Mouse (Mus musculus): Measurements from ENCODE around the gene Pofut2.

Pofut2 gene

DNA sequence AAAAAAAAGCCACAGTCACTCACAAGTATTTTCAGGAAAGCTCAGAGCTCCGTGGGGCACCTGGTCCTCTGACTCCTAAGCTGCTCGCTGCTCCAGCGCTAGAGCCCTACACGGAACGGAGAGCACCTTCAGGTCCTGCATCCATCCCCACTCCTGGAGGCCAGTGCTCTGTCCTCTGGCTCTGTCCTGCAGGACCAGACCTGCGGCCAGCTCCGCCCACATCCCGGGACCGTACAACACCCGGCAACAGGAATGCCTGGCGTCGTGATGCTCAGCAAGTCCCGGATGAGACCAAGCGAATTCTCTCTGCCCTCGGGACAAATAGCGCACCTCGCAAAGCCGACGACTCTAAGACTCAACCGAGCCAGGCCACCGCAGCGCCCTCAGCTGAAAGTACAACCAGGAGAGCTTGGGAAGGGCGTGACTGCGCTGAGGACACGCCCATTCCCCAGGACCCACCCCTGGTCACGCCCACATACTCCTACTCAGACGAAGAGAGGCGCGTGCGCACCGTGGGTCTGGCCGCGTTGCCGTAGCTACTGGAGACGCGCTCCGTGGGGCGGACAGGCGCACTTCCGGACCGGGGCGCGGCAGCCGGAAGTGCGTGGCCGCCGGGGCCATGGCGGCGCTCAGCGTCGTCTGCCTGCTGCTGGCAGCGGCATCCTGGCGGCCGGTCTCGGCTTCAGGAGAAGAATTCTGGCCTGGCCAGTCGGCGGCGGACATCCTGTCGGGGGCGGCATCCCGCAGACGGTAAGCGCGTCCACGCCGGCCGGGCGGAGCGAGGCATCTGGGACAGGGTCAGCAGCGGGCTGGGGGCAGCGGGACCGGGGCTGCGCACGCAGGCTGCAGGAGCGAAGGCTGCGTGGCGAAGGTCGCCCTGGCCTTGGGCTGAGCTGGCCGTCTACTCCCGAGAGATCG is at the start of gene Pofut2:
Pofut2 (plus strand) TSS at position 515 of the 918 bp plus-strand sequence.
- DNase-seq: peak; percentile 95

DNA sequence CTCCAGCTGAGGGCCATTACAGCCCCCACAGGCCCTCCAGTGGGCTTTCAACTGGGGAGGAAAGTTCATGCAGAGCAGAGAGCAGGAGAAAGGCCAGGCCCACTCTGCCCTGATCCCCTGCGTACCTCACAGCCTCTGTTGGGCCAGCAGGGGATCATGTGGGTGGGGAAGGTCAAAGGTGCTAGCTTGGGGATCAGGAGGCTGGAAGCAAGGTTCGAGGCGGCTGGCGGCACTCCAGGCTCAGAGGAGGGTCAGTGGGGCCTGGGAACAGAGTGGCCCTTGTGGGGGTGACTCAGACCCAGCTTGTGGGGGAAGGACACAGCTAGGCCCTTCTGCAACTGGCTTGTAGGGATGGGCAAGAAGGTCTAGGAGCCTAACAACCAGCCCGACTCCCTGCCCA is 49.8 kb upstream of the Pofut2 start:
- no peak for DNase-seq

DNA sequence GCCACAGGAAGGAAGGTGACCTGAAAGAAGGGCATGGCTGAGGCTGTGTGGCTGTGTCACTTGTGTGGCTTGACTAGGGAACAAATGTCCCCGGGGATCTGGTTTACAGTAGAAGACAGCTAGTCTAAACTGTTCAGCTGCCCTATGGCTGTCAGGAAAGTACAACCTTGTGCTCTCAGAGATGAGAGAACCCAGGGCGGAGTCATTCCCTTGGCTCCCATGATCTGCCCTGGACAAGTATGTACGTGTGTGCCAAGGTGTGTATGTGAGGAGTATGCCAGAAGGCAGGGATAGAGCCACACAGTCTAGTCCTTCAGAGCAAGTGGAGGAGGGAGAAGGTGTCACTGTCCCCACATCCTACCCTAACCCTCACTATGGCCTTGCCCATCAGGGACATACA is 48.4 kb upstream of the Pofut2 start:
- DNase-seq: no peak

DNA sequence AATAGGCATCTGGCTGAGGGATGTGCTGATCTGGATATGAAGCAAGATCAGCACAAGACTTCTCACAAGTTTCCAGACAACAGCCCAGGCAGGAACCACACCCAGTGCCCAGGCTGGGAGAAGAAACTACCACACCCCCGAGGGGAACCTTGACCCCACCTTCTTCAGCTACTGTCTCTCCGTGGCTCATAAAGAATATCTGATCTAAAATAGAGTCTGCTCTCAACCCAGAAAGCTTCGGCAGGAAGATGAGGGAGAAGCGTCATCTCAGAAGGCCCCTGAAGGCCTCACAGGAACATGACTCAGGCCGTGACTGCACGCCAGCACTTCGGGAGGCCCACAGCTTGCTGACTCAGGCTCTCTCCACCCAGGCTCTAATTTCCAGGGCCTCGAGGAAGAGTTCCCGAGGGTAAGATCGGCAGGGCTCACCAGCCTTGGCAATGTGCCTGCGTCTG is 47.9 kb upstream of the Pofut2 start:
- no peak for DNase-seq

DNA sequence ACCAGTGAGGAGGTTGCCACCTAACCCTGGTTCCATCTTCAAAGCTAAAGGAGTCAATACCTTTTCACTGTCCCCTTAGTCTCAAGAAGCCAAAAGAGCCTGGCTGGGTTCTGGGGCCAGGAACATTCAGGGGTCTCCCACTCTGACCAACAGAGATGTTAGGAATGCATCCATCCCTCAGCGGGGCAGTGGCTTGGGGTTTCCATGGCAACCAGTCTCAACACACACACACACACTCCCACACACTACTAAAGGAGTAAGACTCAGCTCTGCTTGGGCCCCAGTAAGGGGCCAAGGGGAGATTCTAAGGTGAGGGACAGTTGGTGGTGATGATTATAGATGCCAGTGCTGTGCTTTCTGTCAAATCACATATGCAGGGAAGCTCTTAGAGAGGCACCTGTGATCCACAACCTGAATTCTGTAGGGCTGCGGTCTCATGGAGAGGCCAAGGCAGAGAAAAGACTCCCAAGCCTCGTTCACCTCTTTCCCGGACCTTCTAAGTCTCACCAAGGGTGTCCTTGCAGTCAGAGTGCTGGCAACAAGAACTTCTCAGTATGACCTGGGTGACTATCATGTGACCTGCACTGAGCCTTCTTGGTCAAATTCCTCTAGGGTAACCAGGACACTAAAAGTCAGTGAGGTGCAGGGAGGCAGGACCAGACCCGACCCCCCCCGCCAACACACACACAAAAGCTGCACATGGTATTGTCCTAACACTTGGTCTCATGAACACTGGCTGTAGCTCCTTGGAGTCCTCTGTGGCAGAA is 46.5 kb upstream of the Pofut2 start:
- DNase-seq: no peak

DNA sequence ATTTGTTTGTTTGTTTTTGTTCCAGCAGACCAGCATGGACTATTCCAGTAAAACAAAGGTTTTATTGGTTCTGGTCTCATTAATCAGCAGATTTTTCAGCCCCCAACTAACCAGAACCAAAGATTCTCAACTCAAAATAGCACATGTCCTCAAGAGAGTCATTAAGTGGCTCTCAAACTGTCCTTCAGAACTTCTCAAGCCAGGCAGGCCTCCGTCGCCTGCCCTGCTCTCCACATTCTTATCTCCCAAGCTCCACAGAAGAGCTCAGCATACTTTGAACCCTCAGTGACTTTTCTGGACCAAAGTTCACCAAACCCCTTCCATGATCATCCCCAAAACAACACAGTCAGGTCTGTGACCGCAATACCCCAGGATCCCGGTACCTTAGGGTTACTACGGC is 45.5 kb upstream of the Pofut2 start:
- no peak for DNase-seq

DNA sequence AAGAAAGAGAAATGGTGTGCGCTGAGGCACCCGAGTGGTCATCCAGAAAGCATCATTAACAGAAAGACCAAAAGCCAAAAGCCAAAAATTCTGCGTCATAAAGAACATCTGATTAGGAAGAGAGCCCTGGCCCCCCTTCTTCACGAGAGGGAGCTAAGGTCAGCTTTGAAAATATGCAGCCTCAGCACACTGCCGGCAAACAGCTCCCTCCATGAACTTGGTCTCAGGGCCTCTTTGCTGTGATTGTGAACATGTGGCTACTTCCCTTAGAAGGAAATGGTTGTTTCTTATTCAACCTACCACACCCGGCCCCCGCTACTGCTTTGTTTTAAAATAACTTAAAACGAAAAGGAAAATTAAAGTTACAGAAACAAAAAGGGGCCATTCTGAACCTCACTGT is 44.4 kb upstream of the Pofut2 start:
- no peak for DNase-seq

DNA sequence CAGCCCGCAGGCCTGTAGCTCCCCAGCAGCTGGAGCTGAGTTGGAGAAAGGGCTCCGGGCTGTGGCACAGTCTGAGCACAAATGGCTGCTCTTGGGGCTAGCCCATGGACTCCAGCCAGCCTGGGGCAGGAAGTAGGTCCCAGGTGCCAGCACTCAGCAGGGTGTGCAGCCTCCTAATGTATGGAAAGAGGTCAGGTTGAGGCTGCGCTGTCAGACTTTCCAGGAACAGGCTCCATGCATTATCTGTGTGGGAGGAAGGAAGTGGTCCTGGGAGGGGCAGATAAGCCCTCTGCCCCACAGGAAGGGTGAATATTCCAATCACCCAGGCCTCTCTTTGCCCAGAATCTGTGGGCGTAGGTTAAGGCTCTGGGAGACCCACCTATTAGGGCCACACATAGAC is 43.4 kb upstream of the Pofut2 start:
- DNase-seq: no peak

DNA sequence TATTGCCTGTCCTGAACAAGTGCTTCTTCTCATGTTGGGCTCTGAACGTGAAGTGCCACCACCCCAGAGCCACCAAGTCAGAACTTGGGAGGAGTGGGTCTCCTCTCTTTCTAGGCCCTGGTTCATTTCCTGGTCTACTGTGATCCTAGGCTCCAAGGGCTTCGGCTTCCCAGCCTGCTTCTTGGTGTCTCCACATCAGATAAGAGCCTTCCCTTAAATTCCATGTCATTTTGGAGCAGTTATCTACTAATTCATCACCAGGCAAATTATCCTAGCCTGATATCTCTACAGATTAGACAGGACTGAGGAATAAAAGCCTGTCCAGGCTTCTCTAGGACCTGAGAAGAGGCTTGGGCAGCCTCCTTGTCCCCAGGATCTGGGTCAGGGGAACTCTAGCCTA is 42.7 kb upstream of the Pofut2 start:
- no peak for DNase-seq

DNA sequence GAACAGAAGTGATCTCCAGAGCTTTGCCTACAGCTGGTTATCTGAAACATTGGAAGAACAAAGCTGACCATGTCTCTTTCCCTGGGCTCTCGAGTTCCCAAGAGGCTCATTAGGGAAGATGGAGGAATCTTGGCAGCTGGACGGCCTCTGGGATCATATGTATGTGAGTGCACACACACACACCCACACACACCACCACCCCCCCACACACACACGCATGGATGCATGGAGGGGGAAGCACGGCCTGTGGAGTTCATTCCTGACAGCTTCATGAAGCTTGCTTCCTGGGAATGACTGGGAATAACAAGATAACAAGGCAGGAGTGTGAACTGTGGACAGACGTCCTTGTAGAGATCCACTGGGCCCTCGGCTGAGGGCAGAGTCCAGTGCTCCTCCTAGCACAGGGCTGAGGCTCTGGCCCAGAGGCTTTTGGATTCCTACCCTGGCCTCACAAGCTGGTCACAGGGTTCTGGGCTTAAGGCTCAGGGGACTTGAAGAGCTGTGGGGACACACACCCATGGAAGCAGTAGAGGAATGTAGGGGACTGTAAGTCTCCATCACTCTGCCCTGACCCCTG is 41.8 kb upstream of the Pofut2 start:
- DNase-seq: no peak

DNA sequence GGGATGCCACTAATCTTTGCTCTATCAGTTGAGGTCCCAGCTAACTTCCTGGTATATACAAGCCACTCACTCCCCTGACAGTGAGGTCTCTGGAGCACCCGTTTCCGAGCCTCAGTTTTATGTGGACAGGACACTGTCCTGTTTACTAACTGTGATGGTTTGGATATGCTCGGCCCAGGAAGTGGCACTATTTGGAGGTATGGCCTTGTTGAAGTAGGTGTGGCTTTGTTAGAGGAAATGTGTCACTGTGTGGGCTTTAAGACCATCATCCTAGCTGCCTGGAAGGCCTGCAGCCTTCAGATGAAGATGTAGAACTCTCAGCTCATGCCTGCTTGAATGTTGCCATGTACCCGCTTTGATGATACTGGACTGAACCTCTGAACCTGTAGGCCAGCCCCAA is 41.0 kb upstream of the Pofut2 start:
- DNase-seq: no peak

DNA sequence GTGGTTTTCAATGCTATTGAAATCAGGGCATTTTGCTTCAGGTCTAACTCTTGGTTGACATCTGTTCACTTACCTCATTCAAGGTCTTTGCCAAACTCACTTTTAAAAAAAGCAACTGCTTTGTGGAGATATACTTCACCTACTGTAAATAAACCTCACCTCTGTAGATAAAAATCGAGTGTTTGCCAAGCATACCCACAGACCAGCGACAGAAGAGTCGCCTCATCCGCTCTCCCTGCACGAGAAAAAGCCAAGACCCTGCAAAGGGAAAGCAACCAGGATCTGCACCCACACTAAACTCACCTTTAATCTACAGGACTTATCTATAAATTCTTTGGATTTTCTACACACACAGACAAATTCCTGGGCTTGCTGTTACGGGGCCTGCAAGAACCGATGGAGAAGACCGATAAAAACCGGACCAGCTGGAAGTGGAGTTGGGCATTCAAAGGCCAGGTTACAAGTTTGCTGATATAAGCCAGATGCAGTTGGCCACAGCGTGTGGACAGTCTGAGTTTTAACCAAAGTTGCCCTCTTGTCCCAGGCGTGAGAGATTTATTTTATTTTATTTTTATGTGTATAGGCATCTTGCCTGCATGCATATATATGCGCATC is 39.5 kb upstream of the Pofut2 start:
- DNase-seq: no peak

DNA sequence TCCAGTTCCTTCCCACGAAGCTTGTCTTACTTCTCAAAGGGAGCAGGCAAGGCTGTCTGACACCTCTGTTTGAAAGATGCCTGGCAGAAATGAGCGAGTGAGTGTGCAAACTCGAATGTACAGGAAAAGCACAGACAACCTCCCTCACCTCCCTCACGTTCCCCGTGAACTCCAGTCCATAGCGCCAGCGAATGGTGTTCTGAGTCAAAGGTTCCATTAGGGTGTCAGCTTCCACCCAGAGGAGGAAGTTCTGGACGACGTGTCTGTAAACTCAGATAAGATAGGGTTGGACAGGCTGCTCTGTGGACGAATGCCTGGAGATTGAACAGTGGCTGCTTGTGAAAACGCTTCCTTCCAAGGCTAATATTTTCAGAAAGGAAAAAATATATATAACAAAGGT is 37.9 kb upstream of the Pofut2 start:
- no peak for DNase-seq

DNA sequence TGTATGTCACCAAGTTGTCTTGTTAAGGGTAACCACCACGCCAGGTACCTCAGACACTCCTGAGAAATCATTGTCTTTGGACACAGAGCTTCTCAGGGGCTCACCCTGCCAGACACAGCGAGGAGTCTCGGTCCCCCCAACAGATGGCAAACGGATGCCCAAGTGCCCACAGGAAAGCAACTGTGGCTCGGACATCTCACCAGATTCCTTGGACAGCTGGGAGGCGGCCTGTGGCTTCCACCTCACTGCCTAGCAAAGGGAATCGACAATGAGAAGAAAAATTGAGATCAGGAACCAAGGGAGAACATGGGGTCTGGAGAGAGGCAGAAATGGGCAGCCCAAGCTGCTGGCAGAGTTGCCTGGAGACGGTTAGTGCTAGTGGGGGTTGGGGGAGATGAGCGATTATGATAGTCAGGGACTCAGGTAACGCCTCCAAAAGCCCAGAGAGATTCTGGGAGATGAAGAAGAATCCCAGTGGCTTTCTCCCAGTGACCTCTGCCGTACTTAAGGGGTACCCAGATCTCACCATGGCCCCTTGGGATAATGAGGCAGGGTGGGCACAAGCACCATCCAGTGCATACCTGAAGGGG is 36.0 kb upstream of the Pofut2 start:
- DNase-seq: no peak

DNA sequence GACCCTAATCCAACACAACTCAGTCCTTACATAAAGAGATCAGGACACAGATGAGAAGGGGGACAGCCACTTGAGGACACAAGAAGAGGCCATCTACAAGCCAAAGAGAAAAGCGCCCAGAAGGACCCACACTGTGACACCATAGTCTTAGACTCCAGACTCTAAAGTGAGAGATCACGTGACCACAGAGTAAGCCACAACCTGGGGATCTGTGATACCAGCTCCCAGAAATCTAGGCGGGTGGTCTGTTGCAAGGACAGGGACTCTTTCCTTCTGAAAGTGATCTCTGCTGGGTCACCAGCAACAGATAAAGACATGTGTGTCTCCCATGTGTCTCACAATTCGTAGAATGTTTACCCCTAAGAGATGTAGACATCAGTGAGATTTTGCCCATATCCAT is 34.6 kb upstream of the Pofut2 start:
- no peak for DNase-seq

DNA sequence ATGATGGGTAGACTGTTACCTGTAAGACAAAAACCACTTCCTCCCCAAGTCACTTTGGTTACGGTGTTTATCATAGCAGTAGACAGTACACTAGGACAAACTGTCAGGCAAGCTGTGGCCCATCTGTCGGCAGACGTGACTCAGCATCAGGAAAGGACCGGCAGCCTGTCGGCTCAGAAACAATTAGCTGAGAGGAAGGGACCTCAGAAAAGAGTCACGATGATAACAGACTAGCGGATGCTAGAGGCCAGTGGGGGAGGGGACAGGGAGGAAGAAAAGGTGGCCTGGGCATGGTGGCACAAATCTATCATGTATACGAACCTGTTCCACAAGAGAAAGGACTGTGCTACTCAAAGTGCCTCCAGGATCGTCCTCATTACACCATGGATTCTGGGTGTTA is 33.6 kb upstream of the Pofut2 start:
- DNase-seq: no peak

DNA sequence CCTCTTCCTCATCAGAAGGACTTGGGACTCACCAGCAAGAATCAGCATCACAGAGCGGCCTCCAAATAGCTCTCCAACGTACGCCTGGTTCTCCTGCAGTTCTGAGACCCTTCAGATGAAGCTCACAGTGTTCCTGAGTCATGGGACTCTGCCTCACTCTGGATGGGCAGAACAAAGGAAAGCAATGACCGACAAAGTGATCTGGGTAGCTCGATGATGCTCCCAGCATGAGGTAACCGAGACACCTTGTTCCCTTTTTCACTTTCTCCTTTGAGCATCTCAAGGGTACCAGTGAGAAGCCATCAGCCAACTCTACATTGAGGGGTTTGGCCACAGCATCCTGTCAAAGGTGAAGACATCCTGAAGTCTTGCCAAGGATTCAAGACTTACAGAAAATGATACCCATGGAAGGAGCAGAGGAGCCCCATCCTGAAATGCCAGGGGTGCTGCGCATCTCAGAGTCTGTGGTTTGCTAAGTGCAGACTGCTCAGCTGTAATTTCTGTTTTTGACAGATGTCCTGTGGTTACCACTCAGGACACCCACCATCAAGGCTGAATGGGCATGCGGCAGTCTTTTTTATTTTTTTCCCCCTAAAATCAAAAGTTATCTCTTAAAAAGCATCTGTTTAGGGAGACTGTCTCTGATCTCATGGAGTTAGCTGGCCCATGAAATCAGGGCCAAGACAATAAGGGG is 32.9 kb upstream of the Pofut2 start:
- DNase-seq: no peak

DNA sequence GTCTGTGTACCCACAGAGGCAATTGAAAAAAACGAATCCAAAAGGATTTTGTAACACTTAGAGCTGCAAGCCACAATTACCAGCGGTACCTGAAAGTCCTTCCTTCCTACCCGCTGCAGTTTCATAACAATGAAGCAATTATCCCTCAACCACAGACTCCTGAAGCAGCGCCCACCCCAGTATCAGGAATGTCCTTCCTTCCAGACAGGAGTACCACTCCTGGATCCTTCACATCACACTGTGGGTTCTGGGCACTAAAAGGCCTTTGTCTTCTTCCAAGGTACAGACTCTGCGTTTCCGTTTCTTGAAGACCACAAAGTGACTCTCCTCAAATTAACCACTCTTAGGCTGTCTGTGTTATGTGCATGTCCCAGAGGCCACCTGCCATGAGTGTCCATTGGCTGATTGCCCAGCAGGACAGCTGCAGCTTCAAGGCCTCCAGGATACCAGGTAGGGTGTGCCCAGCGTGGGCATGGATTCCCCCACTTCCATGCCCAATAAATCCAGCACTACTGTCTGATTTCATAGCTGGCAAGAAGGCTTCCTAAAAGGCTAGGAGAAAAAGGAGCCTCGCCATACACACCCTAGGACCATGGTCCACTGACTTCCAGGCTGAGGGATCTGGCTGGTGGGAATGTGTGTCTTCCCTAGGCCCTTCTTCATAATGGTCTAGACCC is 32.2 kb upstream of the Pofut2 start:
- no peak for DNase-seq

DNA sequence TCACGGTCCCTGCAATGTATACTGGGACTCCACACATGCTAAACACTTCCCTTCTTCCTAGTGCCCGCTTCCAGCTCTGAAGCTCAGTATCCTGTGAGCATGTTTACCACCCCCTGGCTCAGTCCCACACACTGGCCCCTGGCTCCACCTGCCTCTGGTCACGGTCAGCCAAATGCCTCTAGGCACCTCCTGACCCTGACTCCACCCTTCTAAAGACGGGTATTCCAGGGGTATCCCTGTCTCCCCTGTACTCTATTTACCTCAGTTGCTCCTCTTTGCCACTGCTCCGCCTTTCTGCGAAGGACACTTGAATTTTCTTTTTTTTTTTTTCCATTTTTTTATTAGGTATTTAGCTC is 31.7 kb upstream of the Pofut2 start:
- DNase-seq: no peak

DNA sequence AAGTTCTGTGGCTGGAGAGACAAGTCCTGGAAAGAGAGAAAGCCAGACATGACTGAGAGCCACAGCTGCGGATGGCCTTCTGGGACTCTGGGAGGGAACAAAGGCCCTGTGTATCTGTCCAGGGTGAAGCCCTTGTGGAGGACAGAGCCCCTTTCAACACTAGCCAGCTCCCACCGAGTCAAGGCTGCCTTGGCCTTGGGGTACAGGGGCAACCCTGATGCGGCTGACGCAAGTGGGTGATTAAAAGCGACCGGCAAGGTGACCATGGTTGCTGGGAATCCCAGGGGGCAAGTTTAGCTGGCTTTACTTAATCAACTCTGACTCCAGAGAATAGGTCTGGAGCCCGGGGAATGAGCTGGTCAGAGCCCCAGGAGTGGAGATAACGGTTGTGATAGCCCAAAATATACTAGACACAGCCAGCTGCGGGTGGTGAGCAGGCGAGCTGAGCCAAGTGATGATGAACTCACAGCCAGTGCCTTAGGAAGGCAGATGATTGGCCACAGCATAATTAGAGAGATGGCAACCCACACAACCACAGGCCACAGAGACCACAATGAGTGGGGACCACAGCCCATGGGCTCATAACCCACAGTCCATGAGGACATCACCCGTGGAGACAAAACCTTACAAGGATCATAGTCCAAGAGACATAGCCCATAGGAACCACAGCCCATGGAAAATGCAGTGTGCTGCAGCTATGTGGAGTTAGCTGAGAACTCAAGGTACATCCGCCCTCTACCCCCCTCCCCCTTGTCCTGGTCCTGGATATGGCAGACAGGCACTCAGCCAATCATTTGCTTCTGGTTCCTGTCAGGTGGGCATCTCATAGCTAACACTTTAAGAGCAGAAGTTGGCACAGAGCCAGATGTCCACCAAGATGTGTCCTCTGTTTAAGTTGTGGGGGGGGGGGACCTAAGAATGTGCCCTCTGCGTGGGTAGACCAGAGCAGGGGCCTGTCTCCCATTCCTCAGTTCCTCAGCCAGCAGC is 29.1 kb upstream of the Pofut2 start:
- no peak for DNase-seq

Measured in cerebellum, adult 11 months (tissue).